Mouse (Mus musculus): Measurements from ENCODE around the gene Ctnna2.

DNA sequence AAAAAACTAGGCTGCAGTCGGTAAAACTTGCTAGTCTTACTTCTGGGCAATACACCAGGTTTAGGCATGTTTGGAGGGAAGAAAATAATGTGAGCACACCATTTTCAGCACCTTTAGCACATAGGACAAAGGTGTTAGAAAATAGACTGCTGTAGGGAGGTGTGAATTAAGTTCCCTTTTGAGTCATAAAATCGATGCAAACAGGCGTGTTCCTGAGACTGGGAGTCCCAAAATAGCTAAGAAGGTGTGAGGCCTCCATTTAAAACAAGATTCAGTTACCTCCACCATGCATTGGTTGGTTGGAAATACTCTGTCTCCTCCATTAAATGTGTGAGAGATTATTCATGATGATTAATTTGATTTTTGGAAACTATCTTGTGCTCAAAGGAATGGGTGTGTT is 50.1 kb downstream of the Ctnna2 start:
- TF ChIP-seq CTCF (IDR thresholded peaks at IDR 0.05; ENCODE audit: low read depth), result no peak
- no peak for TF ChIP-seq EP300 (IDR thresholded peaks at IDR 0.05; ENCODE audit: low read depth)
